Mouse (Mus musculus): ENCODE data around the gene Bpifa2. TPM values are rescaled to one million over a fixed set of nuclear protein-coding genes. Genes with fewer than 3 reads are reported as not detected.
A peak's percentile ranks its signal among the peaks of the same experiment; 100 is the strongest.

The Bpifa2 gene
- polyA plus RNA-seq (2015; fragmentation: Nextera tagmentation; extraction: Ambion mirVana): not detected in 2 replicates

GRCm38 (mm10) chr2:154007965-154008364 lies at the start of gene Bpifa2:
Gene Bpifa2 (plus strand): TSS chr2:154008265.
- Histone ChIP-seq H3K9me3 (no peaks in the 10 kb centered on the region), H3K4me2 (replicated peaks) (no peak within 1 kb of the TSS), H3K27me3 (replicated peaks) (no peaks in the 10 kb centered on the region), H3K4me1 (replicated peaks) (no peaks in the 10 kb centered on the region), H3K9ac (no peak within 1 kb of the TSS), H3K36me3 (no peaks in the 10 kb centered on the region), H3K27ac (no peak within 1 kb of the TSS), H3K4me3 (replicated peaks) (no peak within 1 kb of the TSS)
- 84% methylated on average over 3 of the region's 3 CpGs for WGBS
- ATAC-seq: no peak

- no peak overlapping the region for H3K27ac ChIP-seq
- no peak for ATAC-seq
- H3K9me3 ChIP-seq: no peaks in the 10 kb centered on the region
- no peak overlapping the region for H3K9ac ChIP-seq
- no peaks in the 10 kb centered on the region for H3K36me3 ChIP-seq
- WGBS: 65% methylated on average over 4 of the region's 4 CpGs
- no peaks in the 10 kb centered on the region for H3K4me1 ChIP-seq (replicated peaks)
- no peak overlapping the region for H3K4me3 ChIP-seq (replicated peaks)
- H3K27me3 ChIP-seq (replicated peaks): no peaks in the 10 kb centered on the region
- no peak overlapping the region for H3K4me2 ChIP-seq (replicated peaks)
These were observed 45.2 kb upstream of the Bpifa2 start for GRCm38 (mm10) chr2:153962821-153963331.

GRCm38 (mm10) chr2:153963334-153963733 lies 44.7 kb upstream of the Bpifa2 start:
- no peaks in the 10 kb centered on the region for H3K36me3 ChIP-seq

GRCm38 (mm10) chr2:153970221-153970620 lies 37.8 kb upstream of the Bpifa2 start:
- Histone ChIP-seq H3K4me1 (replicated peaks) (no peaks in the 10 kb centered on the region), H3K9ac (no peak overlapping the region), H3K9me3 (no peaks in the 10 kb centered on the region), H3K4me3 (replicated peaks) (no peak overlapping the region), H3K27ac (no peak overlapping the region), H3K27me3 (replicated peaks) (no peaks in the 10 kb centered on the region), H3K4me2 (replicated peaks) (no peak overlapping the region), H3K36me3 (no peaks in the 10 kb centered on the region)
- WGBS: 78% methylated on average over 5 of the region's 5 CpGs
- ATAC-seq: no peak

More at GRCm38 (mm10) chr2:153963334-153963733, 44.7 kb upstream of the Bpifa2 start:
- no peak overlapping the region for H3K4me3 ChIP-seq (replicated peaks)
- no peak overlapping the region for H3K27ac ChIP-seq
- no peak for ATAC-seq
- 92% methylated on average over 1 of the region's 1 CpGs for WGBS
- no peak overlapping the region for H3K9ac ChIP-seq
- no peaks in the 10 kb centered on the region for H3K4me1 ChIP-seq (replicated peaks)
- no peak overlapping the region for H3K4me2 ChIP-seq (replicated peaks)
- H3K27me3 ChIP-seq (replicated peaks): no peaks in the 10 kb centered on the region
- no peaks in the 10 kb centered on the region for H3K9me3 ChIP-seq

GRCm38 (mm10) chr2:153974582-153974981 lies 33.5 kb upstream of the Bpifa2 start, which contains the start of gene Bpifa6:
Gene Bpifa6 (plus strand): TSS chr2:153974945.
- H3K4me3 ChIP-seq (replicated peaks): no peak within 1 kb of the TSS
- no peak for ATAC-seq
- no peak within 1 kb of the TSS for H3K27ac ChIP-seq
- 59% methylated on average over 5 of the region's 5 CpGs for WGBS
- no peaks in the 10 kb centered on the region for H3K4me1 ChIP-seq (replicated peaks)
- no peak within 1 kb of the TSS for H3K4me2 ChIP-seq (replicated peaks)
- H3K27me3 ChIP-seq (replicated peaks): no peaks in the 10 kb centered on the region
- no peaks in the 10 kb centered on the region for H3K36me3 ChIP-seq
- H3K9ac ChIP-seq: no peak within 1 kb of the TSS
- no peaks in the 10 kb centered on the region for H3K9me3 ChIP-seq

- Histone ChIP-seq H3K4me2 (replicated peaks) (no peak overlapping the region), H3K27ac (no peak overlapping the region), H3K4me1 (replicated peaks) (no peaks in the 10 kb centered on the region), H3K27me3 (replicated peaks) (no peaks in the 10 kb centered on the region), H3K9ac (no peak overlapping the region), H3K4me3 (replicated peaks) (no peak overlapping the region), H3K36me3 (no peaks in the 10 kb centered on the region), H3K9me3 (no peaks in the 10 kb centered on the region)
- peak; percentile 47 for ATAC-seq
- 8% methylated on average over 7 of the region's 7 CpGs for WGBS
These were observed 12.3 kb upstream of the Bpifa2 start for GRCm38 (mm10) chr2:153995770-153996169.

- Histone ChIP-seq H3K4me1 (replicated peaks) (no peaks in the 10 kb centered on the region), H3K27ac (no peak overlapping the region), H3K27me3 (replicated peaks) (no peaks in the 10 kb centered on the region), H3K36me3 (no peaks in the 10 kb centered on the region), H3K4me2 (replicated peaks) (no peak overlapping the region), H3K4me3 (replicated peaks) (no peak overlapping the region), H3K9me3 (no peaks in the 10 kb centered on the region), H3K9ac (no peak overlapping the region)
- WGBS: 70% methylated on average over 3 of the region's 3 CpGs
- no peak for ATAC-seq
These were observed 7.6 kb upstream of the Bpifa2 start for GRCm38 (mm10) chr2:154000501-154000900.

- H3K4me3 ChIP-seq (replicated peaks): no peak overlapping the region
- ATAC-seq: no peak
- no peaks in the 10 kb centered on the region for H3K27me3 ChIP-seq (replicated peaks)
- no peak overlapping the region for H3K4me2 ChIP-seq (replicated peaks)
- no peaks in the 10 kb centered on the region for H3K4me1 ChIP-seq (replicated peaks)
- no peak overlapping the region for H3K9ac ChIP-seq
- no peak overlapping the region for H3K27ac ChIP-seq
- no peaks in the 10 kb centered on the region for H3K36me3 ChIP-seq
- H3K9me3 ChIP-seq: no peaks in the 10 kb centered on the region
These were observed 7.0 kb upstream of the Bpifa2 start for GRCm38 (mm10) chr2:154001056-154001455.

GRCm38 (mm10) chr2:154004456-154004855 lies 3.6 kb upstream of the Bpifa2 start:
- WGBS: 77% methylated on average over 1 of the region's 1 CpGs
- no peak for ATAC-seq
- Histone ChIP-seq H3K4me2 (replicated peaks) (no peak overlapping the region), H3K4me3 (replicated peaks) (no peak overlapping the region), H3K9me3 (no peaks in the 10 kb centered on the region), H3K9ac (no peak overlapping the region), H3K4me1 (replicated peaks) (no peaks in the 10 kb centered on the region), H3K27ac (no peak overlapping the region), H3K36me3 (no peaks in the 10 kb centered on the region), H3K27me3 (replicated peaks) (no peaks in the 10 kb centered on the region)

GRCm38 (mm10) chr2:154005094-154005493 lies 3.0 kb upstream of the Bpifa2 start:
- no peak for ATAC-seq
- H3K9ac ChIP-seq: no peak overlapping the region
- no peaks in the 10 kb centered on the region for H3K9me3 ChIP-seq
- WGBS: 86% methylated on average over 1 of the region's 1 CpGs
- no peak overlapping the region for H3K4me3 ChIP-seq (replicated peaks)
- no peaks in the 10 kb centered on the region for H3K4me1 ChIP-seq (replicated peaks)
- no peaks in the 10 kb centered on the region for H3K27me3 ChIP-seq (replicated peaks)
- no peak overlapping the region for H3K27ac ChIP-seq
- no peak overlapping the region for H3K4me2 ChIP-seq (replicated peaks)
- no peaks in the 10 kb centered on the region for H3K36me3 ChIP-seq

GRCm38 (mm10) chr2:154005734-154006133 lies 2.3 kb upstream of the Bpifa2 start:
- WGBS: 78% methylated on average over 4 of the region's 4 CpGs
- no peak for ATAC-seq

GRCm38 (mm10) chr2:154006331-154006730 lies 1.7 kb upstream of the Bpifa2 start:
- ATAC-seq: no peak
- WGBS: 88% methylated on average over 2 of the region's 2 CpGs

More at GRCm38 (mm10) chr2:154005734-154006133, 2.3 kb upstream of the Bpifa2 start:
- no peaks in the 10 kb centered on the region for H3K9me3 ChIP-seq
- H3K4me3 ChIP-seq (replicated peaks): no peak overlapping the region
- no peaks in the 10 kb centered on the region for H3K36me3 ChIP-seq
- H3K4me2 ChIP-seq (replicated peaks): no peak overlapping the region
- H3K27ac ChIP-seq: no peak overlapping the region
- H3K9ac ChIP-seq: no peak overlapping the region
- H3K27me3 ChIP-seq (replicated peaks): no peaks in the 10 kb centered on the region
- no peaks in the 10 kb centered on the region for H3K4me1 ChIP-seq (replicated peaks)

GRCm38 (mm10) chr2:154007381-154007780 lies 684 bp upstream of the Bpifa2 start:
- Histone ChIP-seq H3K4me1 (replicated peaks) (no peaks in the 10 kb centered on the region), H3K9ac (no peak overlapping the region), H3K36me3 (no peaks in the 10 kb centered on the region), H3K27me3 (replicated peaks) (no peaks in the 10 kb centered on the region), H3K9me3 (no peaks in the 10 kb centered on the region), H3K4me2 (replicated peaks) (no peak overlapping the region), H3K27ac (no peak overlapping the region), H3K4me3 (replicated peaks) (no peak overlapping the region)
- ATAC-seq: no peak
- WGBS: 84% methylated on average over 1 of the region's 1 CpGs

More at GRCm38 (mm10) chr2:154006331-154006730, 1.7 kb upstream of the Bpifa2 start:
- Histone ChIP-seq H3K4me1 (replicated peaks) (no peaks in the 10 kb centered on the region), H3K36me3 (no peaks in the 10 kb centered on the region), H3K9me3 (no peaks in the 10 kb centered on the region), H3K4me3 (replicated peaks) (no peak overlapping the region), H3K9ac (no peak overlapping the region), H3K27ac (no peak overlapping the region), H3K4me2 (replicated peaks) (no peak overlapping the region), H3K27me3 (replicated peaks) (no peaks in the 10 kb centered on the region)
